Mouse (Mus musculus) limb, embryonic 10.5 days (tissue): Measurements from ENCODE around the gene Chadl. TPM values are rescaled to one million over a fixed set of nuclear protein-coding genes. Genes with fewer than 3 reads are reported as not detected.

ENCODE experiments used
- polyA plus RNA-seq: library from polyadenylated mRNA; unstranded; fragments of >200 nt; fragmentation: Nextera tagmentation; extraction: Ambion mirVana; gene quantifications from 2 replicates; pipeline ENCODE4 v1.2.1, GENCODE M21; 2016

Chadl gene
- polyA plus RNA-seq, 1 experiment from 2014 or later, result 2.4 TPM

Other genes with a start within 250 kb of the Chadl start
- 590 and 611 TPM in 2 replicates for gene Rbx1, start 231.0 kb downstream of the Chadl start, polyA plus RNA-seq
- 17.4 and 20.7 TPM in 2 replicates for gene Ep300, start 111.9 kb downstream of the Chadl start, polyA plus RNA-seq
- gene L3mbtl2, start 33.4 kb downstream of the Chadl start, polyA plus RNA-seq, result 37.1 and 42.1 TPM in 2 replicates
- gene Zc3h7b, start 47.8 kb upstream of the Chadl start, polyA plus RNA-seq, result 51.7 and 57.5 TPM in 2 replicates
- 150 and 166 TPM in 2 replicates for gene Rangap1, start 48.2 kb upstream of the Chadl start, polyA plus RNA-seq
- 13.4 and 16.5 TPM in 2 replicates for gene Tef, start 105.1 kb upstream of the Chadl start, polyA plus RNA-seq
- gene Tob2, start 161.5 kb upstream of the Chadl start, polyA plus RNA-seq, result 18.3 and 19.8 TPM in 2 replicates
- 256 and 300 TPM in 2 replicates for gene Phf5a, start 174.6 kb upstream of the Chadl start, polyA plus RNA-seq
- gene Aco2, start 175.0 kb upstream of the Chadl start, polyA plus RNA-seq, result 170 and 172 TPM in 2 replicates
- 75.5 and 86.6 TPM in 2 replicates for gene Polr3h, start 229.0 kb upstream of the Chadl start, polyA plus RNA-seq
- gene Csdc2, start 239.5 kb upstream of the Chadl start, polyA plus RNA-seq, result 3.7 and 5.7 TPM in 2 replicates